Mouse (Mus musculus) heart, postnatal 0 days (tissue): ENCODE results near the gene 1700020A23Rik. TPM values are rescaled to one million over a fixed set of nuclear protein-coding genes. Genes with fewer than 3 reads are reported as not detected.
A peak's percentile ranks its signal among the peaks of the same experiment; 100 is the strongest.

Source experiments
- ATAC-seq: fragments of 200-750 bp; cut with Nextera tagmentation; 2 replicates; pipeline ENCODE4 v1.8.0; 2017; ENCODE audit warnings: low read depth, moderate number of reproducible peaks, moderate library complexity; ENCODE audit not compliant: insufficient read depth
- DNase-seq: peaks from one replicate; pipeline ENCODE4 v3.0.0-alpha.2; 2016; ENCODE audit warnings: low spot score
- H3K27ac ChIP-seq: fragments of 300-500 bp; sonication (generic); 2 replicates; pipeline ENCODE4 v1.5.1; 2014; ENCODE audit warnings: low read depth, mild to moderate bottlenecking
- H3K27me3 ChIP-seq: fragments of 300-500 bp; sonication (generic); 2 replicates; pipeline ENCODE4 v1.6.1; 2014; ENCODE audit warnings: low read length, mixed read lengths; ENCODE audit not compliant: control insufficient read depth, insufficient read depth
- H3K36me3 ChIP-seq: fragments of 300-500 bp; sonication (generic); replicated peaks from 2 replicates; pipeline ENCODE4 v1.6.1; 2014; ENCODE audit warnings: low read length, mixed read lengths; ENCODE audit not compliant: control insufficient read depth, insufficient read depth
- H3K4me1 ChIP-seq: fragments of 300-500 bp; sonication (generic); 2 replicates; pipeline ENCODE4 v1.6.1; 2014; ENCODE audit warnings: antibody characterized with exemption; ENCODE audit not compliant: control insufficient read depth, insufficient read depth
- H3K4me2 ChIP-seq: fragments of 300-500 bp; sonication (generic); 2 replicates; pipeline ENCODE4 v1.6.1; 2014; ENCODE audit warnings: low read depth, mild to moderate bottlenecking, low read length, moderate library complexity
- H3K4me3 ChIP-seq: fragments of 300-500 bp; sonication (generic); 2 replicates; pipeline ENCODE4 v1.5.1; 2014; ENCODE audit warnings: low read depth, low read length
- H3K9ac ChIP-seq: fragments of 300-500 bp; sonication (generic); replicated peaks from 2 replicates; pipeline ENCODE4 v1.6.1; 2014; ENCODE audit warnings: low read depth, low read length, mixed read lengths
- H3K9me3 ChIP-seq: fragments of 300-500 bp; sonication (generic); replicated peaks from 2 replicates; pipeline ENCODE4 v1.6.1; 2016; ENCODE audit warnings: low read length; ENCODE audit not compliant: control insufficient read depth
- CTCF ChIP-seq: IDR thresholded peaks from 2 replicates; pipeline ENCODE4 v1.5.1; 2016; ENCODE audit warnings: antibody characterized with exemption, control low read depth, low read depth
- EP300 ChIP-seq: IDR thresholded peaks from 2 replicates; pipeline ENCODE4 v1.6.1; 2016; ENCODE audit warnings: antibody characterized with exemption, low read depth
- WGBS: fragments of 180-500 bp; shearing (Covaris S2); extraction: QIAGEN DNeasy Blood & Tissue Kit; methylation state at CpG from one replicate; pipeline ENCODE4 v1.1.7; 2014; 5-methylcytosine and 5-hydroxymethylcytosine counted together
- polyA plus RNA-seq: library from polyadenylated mRNA; unstranded; fragments of >200 nt; fragmentation: Nextera tagmentation; extraction: Ambion mirVana; gene quantifications from 2 replicates; pipeline ENCODE4 v1.2.1, GENCODE M21; 2015
- total RNA-seq: library from RNA; depleted of rRNA; stranded (reverse); fragments of >200 nt; gene quantifications from 2 replicates; pipeline ENCODE4 v1.2.3, GENCODE M21; 2014; ENCODE audit warnings: low replicate concordance

Gene 1700020A23Rik
- total and polyA plus RNA-seq, 2 experiments from 2014 or later, result not detected

GRCm38 (mm10) chr2:130388796-130389195 is 16.3 kb upstream of the 1700020A23Rik start:
- Histone ChIP-seq H3K27me3 (no peaks in the 10 kb centered on the region), H3K9ac (no peak overlapping the region), H3K4me3 (no peak overlapping the region), H3K9me3 (no peaks in the 10 kb centered on the region), H3K4me2 (no peak overlapping the region), H3K36me3 (no peaks in the 10 kb centered on the region), H3K4me1 (no peaks in the 10 kb centered on the region), H3K27ac (no peak overlapping the region)
- WGBS, result 72% methylated on average over 2 of the region's 2 CpGs
- TF ChIP-seq CTCF, result peak; percentile 39
- no peak for TF ChIP-seq EP300
- DNase-seq, result no peak
- ATAC-seq, result no peak

- H3K9ac ChIP-seq, result no peak overlapping the region
- H3K27me3 ChIP-seq, result 0 out of 2 replicates have a peak, but pooled peaks cover under 1% of the 10 kb centered on the region
- no peak for TF ChIP-seq CTCF
- no peak for TF ChIP-seq EP300
- H3K36me3 ChIP-seq, result no peaks in the 10 kb centered on the region
- ATAC-seq, result no peak
- H3K9me3 ChIP-seq, result no peaks in the 10 kb centered on the region
- H3K27ac ChIP-seq, result no peak overlapping the region
- no peak overlapping the region for H3K4me2 ChIP-seq
- WGBS, result 80% methylated on average over 11 of the region's 11 CpGs
- H3K4me3 ChIP-seq, result no peak overlapping the region
- DNase-seq, result no peak
- no peaks in the 10 kb centered on the region for H3K4me1 ChIP-seq
Observed at GRCm38 (mm10) chr2:130390993-130391625, 13.9 kb upstream of the 1700020A23Rik start.

- 81% methylated on average over 3 of the region's 3 CpGs for WGBS
- no peak for ATAC-seq
- TF ChIP-seq CTCF, result no peak
- TF ChIP-seq EP300, result no peak
Observed at GRCm38 (mm10) chr2:130392836-130393235, 12.2 kb upstream of the 1700020A23Rik start.

GRCm38 (mm10) chr2:130395696-130396095 is 9.4 kb upstream of the 1700020A23Rik start:
- DNase-seq (no peak), ATAC-seq (no peak)
- no peak overlapping the region for H3K4me3 ChIP-seq
- H3K27ac ChIP-seq, result no peak overlapping the region
- H3K36me3 ChIP-seq, result no peaks in the 10 kb centered on the region
- TF ChIP-seq EP300 (no peak), CTCF (no peak)
- H3K9me3 ChIP-seq, result no peaks in the 10 kb centered on the region
- WGBS, result 93% methylated on average over 11 of the region's 11 CpGs
- H3K9ac ChIP-seq, result no peak overlapping the region
- H3K4me1 ChIP-seq, result peaks cover 13% of the 10 kb centered on the region; the same call in 1 of the 2 replicates
- no peak overlapping the region for H3K4me2 ChIP-seq
- peaks cover 25% of the 10 kb centered on the region for H3K27me3 ChIP-seq

More at GRCm38 (mm10) chr2:130392836-130393235, 12.2 kb upstream of the 1700020A23Rik start:
- no peak for DNase-seq
- Histone ChIP-seq H3K27me3 (peaks cover 11% of the 10 kb centered on the region), H3K4me1 (peaks cover 10% of the 10 kb centered on the region; the same call in 1 of the 2 replicates), H3K27ac (no peak overlapping the region), H3K9ac (no peak overlapping the region), H3K4me2 (no peak overlapping the region), H3K4me3 (no peak overlapping the region), H3K9me3 (no peaks in the 10 kb centered on the region), H3K36me3 (no peaks in the 10 kb centered on the region)

GRCm38 (mm10) chr2:130397186-130397985 is 7.7 kb upstream of the 1700020A23Rik start, which contains the start of gene Cpxm1:
Gene Cpxm1 (minus strand): TSS chr2:130397574.
- Histone ChIP-seq H3K4me2 (peak within 1 kb of the TSS; percentile 87), H3K9me3 (no peaks in the 10 kb centered on the region), H3K27me3 (peaks cover 25% of the 10 kb centered on the region), H3K4me3 (peak within 1 kb of the TSS; percentile 49), H3K27ac (no peak within 1 kb of the TSS), H3K4me1 (peaks cover 13% of the 10 kb centered on the region; the same call in 1 of the 2 replicates), H3K9ac (peak within 1 kb of the TSS; percentile 60), H3K36me3 (no peaks in the 10 kb centered on the region)
- TF ChIP-seq EP300, result no peak
- TF ChIP-seq CTCF, result no peak
- WGBS, result 1% methylated on average over 33 of the region's 53 CpGs
- peak; percentile 59 for ATAC-seq
- DNase-seq, result no peak
